Mouse (Mus musculus) MEL (cell line): ENCODE measurements at regions not wholly inside any gene's neighbourhood (a gene's known extent, or its start where the extent isn't known, plus 50 kb on each side); places are given as distances from the start of the nearest gene placed in this dataset.

Experiments used
- ELF1 ChIP-seq: IDR thresholded peaks from 2 replicates; pipeline ENCODE4 v1.6.1; 2014; ENCODE audit warnings: low read depth, mild to moderate bottlenecking, inconsistent platforms, low read length, improper control_type of control experiment, moderate library complexity
- GATA1 ChIP-seq: IDR thresholded peaks from 2 replicates; pipeline ENCODE4 v1.6.1; 2011; ENCODE audit warnings: low read depth, low read length, improper control_type of control experiment
- POLR2A ChIP-seq, 2 experiments: IDR thresholded peaks; 2 replicates each; pipeline ENCODE4 v1.6.1; 2011 to 2012; ENCODE audit warnings: low read length in 2 of 2, mild to moderate bottlenecking in 2 of 2, control low read depth in 1 of 2, improper control_type of control experiment in 1 of 2, low read depth in 1 of 2, moderate library complexity in 1 of 2; ENCODE audit not compliant: control insufficient read depth in 1 of 2, insufficient read depth in 1 of 2, poor library complexity in 1 of 2
- USF1 ChIP-seq: IDR thresholded peaks from 2 replicates; pipeline ENCODE4 v1.6.1; 2014; ENCODE audit warnings: low read depth, mild to moderate bottlenecking, inconsistent platforms, low read length, improper control_type of control experiment, moderate library complexity

- TF ChIP-seq GATA1, result no peak
- TF ChIP-seq ELF1, result no peak
- TF ChIP-seq USF1, result no peak
- TF ChIP-seq POLR2A (IDR thresholded peaks at IDR 0.05; ENCODE audit: control insufficient read depth in 1 of 2, insufficient read depth in 1 of 2, low read depth in 1 of 2, low read length in 2 of 2, poor library complexity in 1 of 2), result no peak
These were observed 110.5 kb upstream of the Spon1 start for GRCm38 (mm10) chr7:113655336-113655735.
